Mouse (Mus musculus): Measurements from ENCODE around the gene Prkn.

Prkn gene

GRCm38 (mm10) chr17:12039922-12040321, 1199.7 kb downstream of the Prkn start:
- DNase-seq (ENCODE audit: low spot score in 2 of 2), result no peak

- DNase-seq (ENCODE audit: low spot score in 2 of 2), result peak in 1 of 2 experiments; percentile 16
These were observed 1200.4 kb downstream of the Prkn start for GRCm38 (mm10) chr17:12040546-12040945.

GRCm38 (mm10) chr17:12041091-12041655, 1201.0 kb downstream of the Prkn start:
- DNase-seq (ENCODE audit: low spot score in 2 of 2), result peak in 1 of 2 experiments; percentile 43

GRCm38 (mm10) chr17:12042561-12043256, 1202.5 kb downstream of the Prkn start:
- peak in 1 of 2 experiments; percentile 59 for DNase-seq (ENCODE audit: low spot score in 2 of 2)

GRCm38 (mm10) chr17:12044222-12044621, 1204.0 kb downstream of the Prkn start:
- peak in 1 of 2 experiments; percentile 43 for DNase-seq (ENCODE audit: low spot score in 2 of 2)

GRCm38 (mm10) chr17:12045861-12046273, 1205.7 kb downstream of the Prkn start:
- DNase-seq (ENCODE audit: low spot score in 2 of 2), result peak in 1 of 2 experiments; percentile 59

- no peak for DNase-seq (ENCODE audit: low spot score in 2 of 2)
These were observed 1206.8 kb downstream of the Prkn start for GRCm38 (mm10) chr17:12047032-12047431.

GRCm38 (mm10) chr17:12047523-12047922, 1207.3 kb downstream of the Prkn start:
- peak in 1 of 2 experiments; percentile 46 for DNase-seq (ENCODE audit: low spot score in 2 of 2)

GRCm38 (mm10) chr17:12048695-12049490, 1208.7 kb downstream of the Prkn start:
- DNase-seq (ENCODE audit: low spot score in 2 of 2), result peak in 1 of 2 experiments; percentile 51

GRCm38 (mm10) chr17:12050261-12050660, 1210.1 kb downstream of the Prkn start:
- peak in 1 of 2 experiments; percentile 49 for DNase-seq (ENCODE audit: low spot score in 2 of 2)

GRCm38 (mm10) chr17:12051031-12051430, 1210.8 kb downstream of the Prkn start:
- peak in 1 of 2 experiments; percentile 42 for DNase-seq (ENCODE audit: low spot score in 2 of 2)

GRCm38 (mm10) chr17:12052651-12053050, 1212.5 kb downstream of the Prkn start:
- peak in 1 of 2 experiments; percentile 52 for DNase-seq (ENCODE audit: low spot score in 2 of 2)

GRCm38 (mm10) chr17:12059041-12059440, 1218.9 kb downstream of the Prkn start:
- DNase-seq (ENCODE audit: low spot score in 2 of 2), result no peak

GRCm38 (mm10) chr17:12061381-12061780, 1221.2 kb downstream of the Prkn start:
- DNase-seq (ENCODE audit: low spot score in 2 of 2), result no peak

- DNase-seq (ENCODE audit: low spot score in 2 of 2), result no peak
These were observed 1222.7 kb downstream of the Prkn start for GRCm38 (mm10) chr17:12062861-12063260.

GRCm38 (mm10) chr17:12063533-12063932, 1223.3 kb downstream of the Prkn start:
- DNase-seq (ENCODE audit: low spot score in 2 of 2), result no peak

GRCm38 (mm10) chr17:12066054-12066453, 1225.9 kb downstream of the Prkn start:
- no peak for DNase-seq (ENCODE audit: low spot score in 2 of 2)

GRCm38 (mm10) chr17:12076816-12077215, 1236.6 kb downstream of the Prkn start:
- DNase-seq (ENCODE audit: low spot score in 2 of 2), result no peak

- no peak for DNase-seq (ENCODE audit: low spot score in 2 of 2)
These were observed 1240.7 kb downstream of the Prkn start for GRCm38 (mm10) chr17:12080656-12081495.

GRCm38 (mm10) chr17:12082201-12082600, 1242.0 kb downstream of the Prkn start:
- DNase-seq (ENCODE audit: low spot score in 2 of 2), result no peak

GRCm38 (mm10) chr17:12090261-12090927, 1250.2 kb downstream of the Prkn start:
- DNase-seq (ENCODE audit: low spot score in 2 of 2), result no peak

Measured in urinary bladder, postnatal 4 days (tissue).